Mouse (Mus musculus): ENCODE results near the gene Mapk9.

Mapk9 gene

DNA sequence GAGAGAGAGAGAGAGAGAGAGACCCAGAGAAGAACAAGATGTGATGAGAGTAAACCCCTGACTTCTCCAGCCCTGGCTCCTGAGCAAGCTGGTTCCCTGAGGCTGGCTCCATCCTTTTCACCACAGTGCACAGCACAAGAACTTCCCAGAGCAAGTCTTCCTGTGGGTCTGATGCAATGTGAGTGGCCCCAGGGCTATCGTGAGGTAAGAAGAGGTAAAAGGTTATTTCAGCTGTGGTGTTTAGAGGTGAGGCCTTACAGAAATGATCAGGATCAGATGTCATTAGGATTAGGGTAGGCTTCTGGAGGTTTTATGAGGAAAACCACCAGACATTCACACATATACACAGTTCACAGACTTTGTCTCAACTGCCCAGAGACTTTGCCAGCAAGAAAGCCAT is 4.7 kb upstream of the Mapk9 start:
- DNase-seq = no peak

DNA sequence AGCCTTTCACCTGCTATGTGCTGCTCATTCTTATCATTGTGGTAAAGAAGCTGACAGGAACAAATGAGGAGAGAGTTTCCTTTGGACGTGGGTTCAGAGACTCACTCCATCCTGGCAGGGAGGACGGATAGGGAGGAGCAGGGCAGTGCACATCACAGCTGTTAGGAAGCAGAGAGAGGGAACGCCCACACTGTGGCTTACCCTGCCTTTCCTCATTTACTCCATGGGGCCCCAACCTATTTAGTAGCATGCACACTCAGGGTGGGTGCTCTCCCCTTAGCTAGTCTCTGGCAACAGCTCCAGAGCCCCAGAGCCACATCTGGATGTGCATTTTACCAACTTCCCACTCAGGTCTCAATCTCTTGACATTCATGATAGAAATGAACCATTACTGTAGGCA is 3.8 kb upstream of the Mapk9 start:
- DNase-seq = no peak

DNA sequence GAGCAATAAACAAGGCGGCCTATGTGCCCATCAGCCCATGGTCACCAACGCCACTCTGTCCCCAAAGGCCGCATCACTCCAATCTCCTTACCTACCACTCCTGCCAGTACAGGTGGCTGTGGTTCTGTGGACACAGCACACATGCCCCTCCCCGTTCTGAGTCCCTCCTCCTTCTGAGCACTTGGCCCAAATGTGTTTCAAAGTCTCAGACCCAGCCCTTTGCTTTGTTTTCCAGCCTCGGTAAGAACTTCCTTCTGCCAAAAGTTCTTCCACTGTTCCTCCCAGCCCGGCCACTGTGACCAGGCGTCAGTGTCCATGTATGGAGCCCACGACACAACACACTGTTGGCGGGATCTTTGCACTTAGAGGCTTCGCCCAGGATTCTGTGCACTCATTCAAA is 2.2 kb upstream of the Mapk9 start:
- DNase-seq = no peak

DNA sequence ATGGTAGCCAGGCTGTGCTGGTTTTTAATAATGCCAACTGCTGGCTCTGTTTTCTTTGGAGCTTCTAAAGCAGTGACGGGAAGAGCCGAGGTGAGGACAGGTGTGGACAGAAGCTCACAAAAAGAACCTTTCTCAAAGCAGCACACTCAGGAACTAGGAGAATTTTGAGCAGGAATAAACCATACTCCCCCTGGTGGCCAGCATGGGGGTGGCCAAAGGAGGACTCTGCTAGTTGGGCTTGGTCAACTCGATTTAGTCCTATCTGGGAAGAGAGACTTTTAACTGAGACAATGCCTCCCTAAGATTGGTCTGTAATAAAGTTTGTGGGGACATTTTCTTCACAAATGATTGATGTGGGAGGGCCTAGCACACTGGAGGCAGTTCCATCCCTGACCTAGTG is 1.6 kb upstream of the Mapk9 start:
- peak; percentile 55 for DNase-seq

DNA sequence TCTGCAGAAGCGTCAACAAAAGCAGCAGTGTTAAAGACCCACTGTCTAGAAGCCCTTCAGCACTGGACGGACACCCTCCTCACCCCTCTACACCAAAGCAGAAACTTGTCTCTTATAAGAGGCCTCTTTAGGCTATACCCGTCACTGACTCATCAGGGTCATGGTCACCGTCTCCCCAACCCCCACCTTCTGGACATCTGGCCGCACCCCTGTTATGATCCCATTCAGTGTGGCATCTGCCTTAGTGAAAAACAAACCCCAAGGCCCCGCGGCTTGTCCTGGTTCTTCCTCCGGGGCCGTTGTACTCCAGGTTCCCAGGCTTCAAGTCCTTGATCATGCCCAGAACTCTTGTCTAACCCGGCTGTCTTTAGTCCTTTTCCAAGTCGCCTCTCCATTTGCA is 593 bp upstream of the Mapk9 start:
- DNase-seq = no peak

DNA sequence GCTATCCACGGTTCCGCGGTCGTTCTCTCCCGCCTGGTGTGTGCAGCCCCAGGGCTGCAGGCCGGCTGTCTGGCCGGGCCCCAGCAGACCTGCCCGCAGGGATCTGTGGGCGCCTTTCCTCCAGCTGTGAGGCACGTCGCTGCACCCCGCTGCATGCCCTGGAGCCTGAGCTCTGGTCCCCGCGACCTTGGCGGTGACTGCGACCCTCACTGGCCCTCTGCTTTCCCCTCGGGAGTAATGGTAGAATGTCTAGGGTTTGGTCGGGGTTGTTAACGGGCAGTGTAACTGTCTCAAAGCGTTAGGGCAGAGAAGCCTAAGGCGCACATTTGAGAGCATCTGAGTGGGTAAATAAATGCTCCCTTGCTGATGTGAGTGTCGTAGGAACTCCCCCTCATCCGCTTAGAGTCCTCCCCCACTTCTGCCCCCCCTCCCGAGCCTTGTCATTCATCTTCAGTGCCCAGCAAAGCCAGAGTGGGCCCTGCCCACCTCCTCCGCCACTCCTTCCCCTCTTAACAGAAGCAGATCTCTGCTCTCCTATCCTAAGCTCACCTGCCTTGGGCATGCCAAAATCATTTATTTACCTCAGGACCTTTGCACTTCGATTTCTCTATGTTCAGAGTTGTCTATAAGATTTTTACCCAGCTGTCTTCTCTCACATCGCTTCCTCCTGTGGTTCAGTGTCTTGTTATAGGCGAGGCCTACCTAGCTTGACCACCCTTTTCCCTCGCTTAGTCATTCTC is 690 bp downstream of the Mapk9 start:
- peak; percentile 57 for DNase-seq

DNA sequence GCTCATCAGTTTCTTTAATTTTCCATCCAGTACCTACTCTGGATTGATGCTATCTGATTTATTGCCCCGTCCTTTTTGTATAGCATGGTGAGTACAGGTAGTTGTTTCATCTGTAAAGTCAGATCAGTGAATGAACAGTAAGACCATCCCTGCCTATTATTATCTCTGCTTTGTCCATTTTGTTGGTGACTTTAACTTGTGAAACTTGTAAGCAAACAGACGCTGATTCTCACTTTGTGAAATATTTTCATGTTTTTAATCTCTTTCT is 1.2 kb downstream of the Mapk9 start:
- no peak for DNase-seq

DNA sequence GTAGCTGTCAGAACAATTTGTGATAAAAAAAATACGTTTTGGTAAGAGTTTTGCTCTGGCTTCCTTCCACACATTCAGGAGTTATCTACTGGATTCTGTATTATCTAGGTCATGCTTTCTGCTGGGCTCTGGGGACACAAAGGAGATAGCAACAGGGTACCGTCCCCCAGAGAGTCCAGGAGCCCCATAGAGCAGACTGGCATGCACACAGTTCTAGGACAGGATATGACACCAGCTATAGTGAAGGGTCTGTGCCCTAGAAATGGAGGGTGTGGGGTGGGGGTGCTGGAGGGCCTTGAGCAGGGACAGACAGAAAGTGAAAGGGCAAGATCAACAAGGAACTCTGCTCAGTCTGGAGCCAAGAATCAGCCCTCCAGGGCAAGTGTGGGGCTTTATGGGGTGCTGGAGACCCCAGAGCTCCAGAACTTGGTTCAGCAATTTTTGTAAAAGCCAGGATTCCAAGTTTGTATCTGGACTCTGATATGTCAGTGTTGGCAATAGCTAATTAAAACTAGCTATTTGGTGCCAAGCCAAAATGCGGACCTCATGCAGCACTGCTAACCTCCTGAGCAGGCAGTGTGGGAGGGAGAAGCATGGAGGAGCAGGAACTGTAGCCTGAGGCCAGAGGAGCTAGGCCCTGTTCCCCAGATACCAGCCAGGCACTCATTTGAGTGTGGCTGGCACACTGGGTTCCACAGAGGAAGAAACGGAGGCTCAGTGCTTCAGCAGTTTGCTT is 1.7 kb downstream of the Mapk9 start:
- peak; percentile 40 for DNase-seq

DNA sequence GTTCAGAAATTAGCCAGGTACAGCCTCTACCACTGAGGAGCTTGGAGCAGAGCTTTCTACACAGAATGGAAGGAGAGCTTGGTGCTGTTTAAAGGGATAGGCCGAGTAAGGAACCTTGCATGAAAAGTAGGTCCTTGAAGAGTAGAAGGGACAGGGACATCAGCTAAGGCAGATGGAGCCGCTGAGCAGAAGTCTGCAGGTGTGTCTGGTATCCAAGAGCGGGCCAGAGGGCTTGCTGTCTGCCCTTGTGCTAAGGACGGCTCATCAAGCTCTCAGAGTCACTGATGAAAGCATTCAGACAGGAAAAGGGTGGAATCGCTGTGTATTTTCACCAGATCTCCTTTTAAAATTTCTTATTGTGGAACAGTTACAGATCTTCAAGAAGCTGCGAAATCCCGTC is 3.8 kb downstream of the Mapk9 start:
- no peak for DNase-seq

DNA sequence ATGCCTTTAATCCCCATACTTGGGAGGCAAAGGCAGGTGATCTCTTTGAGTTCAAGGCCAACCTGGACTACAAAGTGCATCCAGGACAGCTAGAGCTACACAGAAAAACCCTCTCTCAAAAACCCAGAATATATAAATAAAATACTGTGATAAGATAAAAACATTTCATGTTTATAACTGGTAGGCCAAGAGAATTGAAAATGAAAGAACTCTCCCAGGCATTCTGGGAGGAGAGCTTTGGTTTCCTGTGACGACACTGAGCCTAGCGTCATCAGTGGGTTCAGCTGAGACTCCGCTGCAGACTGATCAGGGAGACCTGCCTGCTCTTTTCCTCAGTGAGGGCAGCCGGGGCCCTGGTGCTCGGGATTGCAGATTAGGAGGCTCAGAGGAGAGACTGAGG is 8.6 kb downstream of the Mapk9 start:
- no peak for DNase-seq

DNA sequence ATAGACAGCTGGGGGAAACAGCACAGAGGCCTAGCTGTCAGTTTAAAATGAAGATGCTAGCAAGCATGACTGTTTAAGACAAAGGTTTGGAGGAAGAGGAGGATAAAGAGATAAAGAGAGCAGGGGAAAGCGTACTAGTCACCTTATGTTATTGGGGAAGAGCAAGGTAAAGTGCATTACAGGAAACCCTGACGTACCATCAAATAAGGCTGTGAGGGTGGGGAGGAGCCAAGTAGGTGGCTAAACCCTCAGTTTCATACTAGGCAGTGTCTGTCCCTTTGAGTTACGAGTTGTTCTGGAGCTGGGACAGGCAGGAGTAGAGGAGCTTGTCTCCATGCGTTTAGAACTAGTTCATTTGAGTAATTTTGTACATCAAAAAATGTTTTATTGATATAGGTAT is 14.6 kb downstream of the Mapk9 start:
- no peak for DNase-seq

DNA sequence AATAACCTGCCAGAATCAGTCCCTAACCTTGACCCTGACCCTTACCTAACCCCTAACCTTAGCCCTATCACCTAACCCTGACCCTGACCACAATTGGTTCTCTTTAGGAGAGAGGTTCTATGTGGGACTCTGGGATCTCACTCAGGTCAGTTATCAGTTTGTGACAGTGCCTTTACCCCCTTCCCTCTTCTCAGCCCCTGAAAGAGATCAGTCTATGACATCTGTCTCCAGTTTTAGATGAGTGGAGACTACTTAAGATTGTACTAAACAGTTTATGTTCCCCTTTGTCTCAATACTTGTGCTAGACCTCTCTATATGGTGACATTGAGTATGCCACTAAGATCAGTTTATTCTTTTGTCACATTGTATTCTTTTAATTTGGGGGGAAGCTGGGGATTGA is 17.4 kb downstream of the Mapk9 start:
- no peak for DNase-seq

DNA sequence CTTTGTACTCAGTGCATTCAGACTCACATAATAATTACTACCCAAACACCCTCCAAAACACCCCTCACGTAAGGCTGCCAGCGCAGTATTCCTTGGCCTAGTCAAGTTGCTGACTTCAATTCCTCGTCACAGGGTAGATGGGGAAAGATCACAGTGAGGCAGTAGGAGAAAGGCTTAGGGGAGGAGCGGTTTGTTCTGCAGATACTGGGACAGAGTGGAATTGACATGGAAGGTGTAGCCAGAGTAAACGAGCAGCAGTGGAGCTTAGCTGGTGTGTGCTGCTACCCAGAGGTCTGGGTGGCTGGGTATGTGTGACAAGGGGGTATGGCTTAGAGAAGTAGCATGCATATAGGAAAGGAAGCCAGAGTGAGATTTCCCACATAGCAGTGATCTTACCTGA is 20.8 kb downstream of the Mapk9 start:
- DNase-seq = no peak

DNA sequence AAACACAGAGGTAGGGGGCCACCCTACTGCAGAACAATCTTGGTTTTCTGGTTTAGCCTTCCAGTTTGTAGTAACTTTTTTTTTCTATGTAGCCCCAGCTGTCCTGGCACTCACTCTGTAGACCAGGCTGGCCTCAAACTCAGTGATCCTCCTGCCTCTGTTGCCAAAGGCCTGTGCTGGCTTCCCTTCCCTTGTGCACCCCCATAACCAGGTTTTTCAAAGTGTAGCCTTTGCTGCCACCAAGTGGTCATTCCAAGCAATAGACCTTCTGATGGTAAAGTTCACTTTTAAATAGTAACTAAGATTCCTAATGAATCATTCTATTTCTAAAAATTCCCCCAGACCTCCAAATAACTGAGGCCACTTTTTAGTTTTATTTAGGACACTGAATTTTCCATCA is 23.2 kb downstream of the Mapk9 start:
- DNase-seq = peak; percentile 39

DNA sequence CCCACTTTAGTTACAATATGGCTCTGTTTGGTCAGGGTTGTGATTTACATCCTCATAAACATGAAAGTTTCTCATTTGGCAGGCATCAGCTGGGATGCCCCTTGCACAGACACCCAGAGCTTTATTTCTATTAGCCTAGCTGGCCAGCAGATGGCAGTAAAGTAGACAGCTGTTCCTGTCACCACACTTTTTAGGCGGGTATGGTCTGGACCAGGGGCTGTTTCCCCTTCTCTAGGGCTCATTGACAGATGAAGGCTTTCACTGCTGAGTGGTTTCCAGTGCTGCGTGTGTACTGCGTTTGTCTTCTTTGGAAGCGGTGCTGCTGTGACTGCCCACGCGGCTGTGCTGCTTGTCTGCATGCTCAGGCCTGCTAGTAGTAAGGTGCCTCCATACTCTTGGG is 25.4 kb downstream of the Mapk9 start:
- peak; percentile 25 for DNase-seq

DNA sequence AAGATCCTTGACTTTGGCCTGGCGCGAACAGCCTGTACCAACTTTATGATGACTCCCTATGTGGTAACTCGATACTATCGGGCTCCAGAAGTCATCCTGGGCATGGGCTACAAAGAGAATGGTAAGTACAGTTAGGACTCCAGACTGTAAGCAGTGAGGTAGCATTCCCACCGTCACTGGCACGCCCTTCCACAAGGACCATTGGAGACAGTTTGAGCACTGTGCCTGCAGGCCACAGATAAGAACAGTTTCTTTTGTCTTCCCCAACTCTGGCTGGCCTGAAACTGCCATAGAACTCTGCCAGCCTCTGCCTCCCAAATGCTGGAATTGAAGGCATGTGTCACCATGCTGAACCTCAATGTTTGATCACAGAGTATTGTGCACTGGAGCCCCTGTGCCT is 26.2 kb downstream of the Mapk9 start:
- DNase-seq = no peak

DNA sequence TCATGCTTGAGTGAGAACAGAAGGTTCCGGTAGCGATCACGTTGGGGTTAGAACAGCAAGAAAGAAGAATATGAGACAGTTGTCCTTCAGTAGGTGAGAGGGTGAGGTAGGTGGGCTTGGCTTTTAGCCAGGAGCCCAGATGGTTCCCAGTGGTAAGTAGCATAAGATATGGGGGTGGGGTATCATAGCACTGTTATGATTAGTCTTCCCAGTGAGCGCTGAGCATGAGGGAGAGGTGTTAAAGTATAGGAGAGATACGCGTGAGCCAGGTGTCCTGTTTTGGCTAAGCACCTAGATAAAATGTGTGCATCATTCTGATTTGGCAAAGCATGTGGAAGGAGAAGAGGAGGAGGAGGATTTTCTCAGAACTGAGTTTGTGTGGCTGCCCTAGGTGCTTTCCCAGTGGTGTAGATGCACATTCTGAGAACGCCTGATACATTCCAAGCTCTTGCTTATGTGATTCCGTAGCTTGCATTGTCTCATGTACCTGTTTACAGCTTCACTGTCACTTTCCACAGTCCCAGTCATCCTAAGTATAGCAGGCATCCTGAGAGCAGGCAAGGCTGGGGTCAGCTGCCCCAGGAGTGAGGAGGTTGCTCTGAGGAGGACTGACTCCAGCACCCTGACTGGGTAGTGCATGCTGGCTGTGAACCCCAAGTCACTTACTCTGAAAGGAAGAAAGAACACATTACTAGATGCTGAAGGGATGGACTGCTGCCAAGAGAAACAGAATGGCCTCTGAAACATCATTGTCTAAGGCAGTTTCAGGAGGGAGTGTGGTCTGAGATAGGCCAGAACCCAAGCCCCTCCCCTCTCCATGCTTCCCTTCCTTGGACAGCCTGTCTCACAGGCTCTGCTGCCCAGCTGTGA is 30.6 kb downstream of the Mapk9 start:
- peak; percentile 55 for DNase-seq

DNA sequence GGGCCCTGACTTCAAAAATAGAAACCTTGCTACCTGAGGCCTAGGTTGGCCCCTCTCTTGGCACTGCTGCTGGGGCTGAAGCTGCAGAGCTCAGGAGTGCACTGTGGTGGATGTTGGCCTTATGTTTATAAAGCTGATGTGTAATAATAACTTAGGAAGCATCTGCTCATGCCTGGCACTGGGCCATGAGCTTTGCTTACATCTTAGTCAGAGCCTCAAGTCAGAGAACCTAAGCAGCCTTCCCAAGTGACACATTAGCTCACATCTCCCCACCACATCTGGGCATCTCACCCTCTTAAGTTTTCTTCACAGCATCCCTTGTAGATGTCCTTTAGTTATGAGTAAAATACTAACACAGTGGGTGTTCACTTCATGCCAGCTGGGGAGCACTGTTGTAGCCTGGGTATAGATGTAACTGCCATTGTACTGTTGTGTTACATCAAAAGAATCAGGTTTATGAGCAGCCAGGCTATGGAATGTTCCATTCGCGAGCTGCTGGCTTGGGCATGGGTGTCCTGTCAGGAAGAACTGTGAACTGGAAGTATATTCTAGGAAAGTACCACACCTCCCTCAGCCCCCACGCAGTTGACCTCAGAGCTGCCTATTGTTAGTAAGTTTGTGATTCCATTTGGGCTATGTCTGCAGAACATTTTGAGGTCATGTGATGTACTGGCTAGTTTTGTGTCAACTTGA is 33.5 kb downstream of the Mapk9 start:
- DNase-seq = no peak

DNA sequence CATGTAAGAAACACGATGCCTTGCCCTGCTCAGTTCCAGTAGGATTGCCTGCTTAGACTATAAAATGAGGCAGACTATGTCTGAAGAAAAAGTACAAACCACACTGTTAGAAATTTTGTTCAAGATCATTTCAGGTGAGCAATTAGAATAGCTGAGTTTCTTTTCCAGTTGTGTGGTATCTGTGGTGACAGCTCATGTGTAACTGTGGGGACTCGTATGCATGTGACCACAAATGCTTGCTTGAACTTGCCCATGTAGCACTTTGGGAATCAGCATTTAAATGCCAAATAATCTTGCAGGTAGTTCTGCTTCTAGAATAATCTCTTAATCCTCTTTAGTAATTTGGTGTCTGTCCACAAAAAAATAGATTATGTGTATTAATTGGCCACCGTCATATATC is 36.8 kb downstream of the Mapk9 start:
- no peak for DNase-seq

DNA sequence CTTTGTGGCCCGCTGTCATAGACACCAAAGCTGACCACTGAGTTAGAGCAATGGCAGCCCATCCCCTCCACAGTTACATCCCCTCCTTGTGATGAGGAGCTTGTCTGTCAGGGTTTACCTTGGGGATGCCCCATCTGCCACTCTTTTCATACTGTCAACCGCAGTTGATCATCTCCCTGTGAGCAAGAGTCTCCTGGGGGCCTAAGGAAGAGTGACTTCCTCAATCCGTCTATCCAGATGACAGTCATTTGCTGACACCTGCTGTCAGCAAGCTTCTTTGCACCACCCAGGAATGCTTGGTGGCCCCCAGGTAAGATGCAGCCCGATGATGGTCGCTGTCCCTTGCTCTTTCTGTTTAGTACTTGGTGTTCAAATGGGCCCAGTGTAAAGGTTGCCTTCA is 41.9 kb downstream of the Mapk9 start:
- no peak for DNase-seq

DNA sequence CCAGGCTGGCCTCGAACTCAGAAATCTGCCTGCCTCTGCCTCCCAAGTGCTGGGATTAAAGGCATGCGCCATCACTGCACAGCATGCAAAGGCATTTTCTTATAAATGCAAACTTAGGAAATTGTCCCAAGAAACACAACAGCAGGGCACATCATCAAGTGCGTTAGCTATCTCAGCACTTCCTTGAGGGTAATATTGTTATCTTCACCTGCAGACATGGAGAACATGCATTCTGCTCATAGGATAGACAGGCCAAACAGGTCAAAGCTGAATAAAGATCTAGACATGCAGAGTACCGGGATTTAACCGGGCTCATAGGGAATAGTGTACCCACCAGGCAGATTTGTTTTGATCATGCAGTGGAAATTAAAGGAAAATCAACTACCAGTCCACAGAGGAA is 45.4 kb downstream of the Mapk9 start:
- DNase-seq = no peak

DNA sequence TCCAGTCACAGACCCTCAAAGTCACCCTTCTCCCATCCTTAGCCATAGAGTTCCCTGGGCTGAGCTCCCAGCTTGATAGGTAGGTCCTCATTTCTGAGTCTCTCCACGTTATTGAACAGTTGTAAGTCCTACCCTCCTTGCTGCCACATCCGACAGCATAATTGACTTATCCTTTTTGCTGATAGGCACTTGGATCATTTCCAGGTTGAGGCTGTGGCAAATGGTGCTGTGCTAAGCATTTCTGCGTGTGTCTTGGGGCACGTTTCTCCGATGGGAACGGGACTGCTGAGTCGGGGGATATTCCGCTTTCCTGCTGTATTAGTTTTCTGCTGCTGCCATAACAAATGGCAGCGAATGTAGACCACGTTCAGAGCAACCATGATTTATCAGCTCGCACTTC is 47.3 kb downstream of the Mapk9 start:
- no peak for DNase-seq

DNA sequence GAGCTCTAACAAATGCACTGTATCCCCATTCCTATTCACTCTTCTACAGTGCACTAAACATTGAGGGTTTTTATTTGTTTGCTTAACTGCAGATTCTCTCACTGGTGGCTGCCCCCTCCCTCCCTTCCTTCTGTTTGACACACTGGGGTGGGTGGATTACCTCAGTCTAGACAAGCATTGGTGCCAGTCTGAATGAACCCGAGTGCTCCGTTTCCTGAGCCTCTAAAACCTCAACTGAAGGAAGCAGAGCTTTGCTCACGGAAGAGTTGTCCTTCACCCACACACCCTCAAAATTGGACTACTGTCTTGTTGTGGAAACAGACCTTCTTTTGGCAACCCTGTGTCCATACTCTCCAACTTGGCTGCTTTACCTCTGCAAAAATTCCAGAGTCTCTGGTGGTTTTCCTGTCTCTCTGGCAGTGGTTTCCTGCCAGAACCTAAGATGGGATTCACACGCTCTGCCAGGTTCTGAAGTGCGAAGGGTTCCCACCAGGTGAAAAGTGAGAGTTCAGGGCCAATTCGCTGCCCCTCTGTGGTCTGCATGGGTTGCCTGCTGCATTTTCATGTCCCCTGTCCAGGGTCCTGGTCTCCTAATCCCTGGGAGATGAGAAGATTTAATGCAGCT is 49.5 kb downstream of the Mapk9 start:
- DNase-seq = no peak

Data from cerebellum, adult 11-12 months (tissue).